Mouse (Mus musculus) kidney, postnatal 4 days (tissue): Measurements from ENCODE around the gene Slxl1.
"Not testable (repeated sequence)": the region's sequence is repeated elsewhere in the genome, so short reads cannot be mapped to it uniquely, and the experiment has no call there.

ENCODE experiments used
- DNase-seq, 2 experiments: peaks; one replicate each; pipeline ENCODE4 v3.0.0; 2021; ENCODE audit warnings: mixed read lengths in 2 of 2

Gene Slxl1

GRCm38 (mm10) chrX:55226576-55226975, at the start of gene Slxl1:
Gene Slxl1 (plus strand): TSS chrX:55226876.
- not testable (repeated sequence) for DNase-seq
